Mouse (Mus musculus): Measurements from ENCODE around the gene Mab21l2.

Gene Mab21l2

DNA sequence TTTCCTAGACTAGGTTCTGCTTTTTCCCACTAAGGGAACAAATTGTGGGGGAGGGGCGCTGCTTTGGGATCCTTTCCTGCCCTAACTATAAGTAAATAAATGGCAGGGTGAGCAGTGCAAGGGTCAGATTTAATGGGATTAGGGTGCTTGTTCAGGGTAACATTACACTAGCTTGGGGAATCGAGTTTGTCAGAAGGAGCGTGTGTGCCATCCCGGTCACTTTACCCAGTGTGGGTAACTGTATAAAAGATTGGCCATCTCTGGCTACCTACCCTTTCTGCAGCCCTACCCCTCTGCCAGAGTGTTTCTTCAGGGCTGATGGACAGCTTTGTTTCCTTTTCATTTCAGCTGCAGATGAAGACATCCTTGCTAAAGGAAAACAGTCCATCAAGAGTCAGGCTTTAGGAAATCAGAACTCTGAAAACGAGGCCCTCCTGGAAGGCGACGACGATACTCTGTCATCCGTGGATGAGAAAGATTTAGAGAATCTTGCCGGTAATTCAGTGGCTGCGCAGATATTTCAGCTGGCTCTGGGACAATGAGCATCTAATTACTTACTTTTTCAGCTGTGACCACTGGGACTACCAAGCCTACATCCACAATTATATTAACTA, 8.8 kb downstream of the Mab21l2 start:
- ATAC-seq (ENCODE audit: low TSS enrichment), result no peak

DNA sequence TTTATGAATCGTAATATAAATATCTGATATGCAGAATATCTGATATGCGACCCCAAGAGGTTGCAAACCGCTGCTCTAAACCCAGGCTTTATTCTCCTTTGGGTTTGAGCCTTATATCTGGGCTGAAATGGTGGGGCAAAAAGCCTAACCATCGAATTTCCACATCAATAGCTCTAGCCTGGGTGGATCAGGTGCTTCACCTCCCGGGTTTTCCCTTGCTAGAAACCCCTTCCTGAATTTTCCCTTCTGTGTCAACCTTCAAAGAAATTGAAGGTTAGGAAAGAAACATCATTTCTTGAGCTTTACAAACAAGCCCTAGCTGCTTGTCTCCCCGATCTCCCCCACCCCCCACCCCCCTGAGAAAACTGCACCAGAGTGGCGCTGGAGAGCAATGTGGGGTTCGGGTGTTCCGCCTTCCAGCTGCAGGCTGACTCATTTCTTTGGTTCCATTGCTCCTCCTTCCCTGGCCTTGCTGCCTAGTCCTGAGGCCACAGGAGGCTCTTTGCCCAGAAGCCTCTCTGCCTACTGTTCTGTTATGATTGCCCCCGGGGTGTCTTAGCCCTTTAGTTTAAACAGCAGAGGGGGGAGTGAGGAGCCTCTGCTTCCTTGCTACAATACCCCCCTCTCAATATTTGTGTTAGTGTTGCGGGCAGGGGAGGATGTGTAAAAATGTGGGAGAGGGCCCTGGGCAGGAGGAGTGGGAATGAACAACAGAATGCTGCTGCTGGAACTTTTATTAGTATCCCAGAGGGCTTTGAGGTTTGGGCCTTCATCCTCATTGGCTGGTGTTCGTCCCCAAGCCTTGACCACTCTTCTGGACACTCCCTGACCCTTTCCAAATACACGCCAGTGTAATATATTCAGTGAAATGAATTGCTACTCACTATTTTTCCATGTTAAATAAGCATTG, 9.5 kb downstream of the Mab21l2 start:
- no peak for ATAC-seq (ENCODE audit: low TSS enrichment)

DNA sequence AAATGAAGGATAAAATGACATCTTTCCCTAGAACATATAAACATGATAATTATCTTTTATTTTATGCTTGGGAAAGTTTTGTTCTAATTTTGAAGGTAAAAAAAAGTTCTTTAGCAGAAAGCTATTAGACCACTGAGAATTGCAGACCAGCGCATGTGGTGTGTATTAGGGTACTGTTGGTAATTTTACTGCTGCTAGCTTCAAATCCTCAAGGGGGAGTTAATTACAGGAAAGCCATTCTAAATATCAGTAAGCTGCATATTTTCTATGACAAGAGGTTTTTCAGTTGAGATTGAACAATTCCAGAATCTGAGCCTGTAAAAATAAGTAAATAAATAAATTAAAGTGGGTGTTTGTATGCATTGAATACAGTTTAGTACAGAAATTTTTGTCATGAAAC, 11.7 kb downstream of the Mab21l2 start:
- no peak for ATAC-seq (ENCODE audit: low TSS enrichment)

DNA sequence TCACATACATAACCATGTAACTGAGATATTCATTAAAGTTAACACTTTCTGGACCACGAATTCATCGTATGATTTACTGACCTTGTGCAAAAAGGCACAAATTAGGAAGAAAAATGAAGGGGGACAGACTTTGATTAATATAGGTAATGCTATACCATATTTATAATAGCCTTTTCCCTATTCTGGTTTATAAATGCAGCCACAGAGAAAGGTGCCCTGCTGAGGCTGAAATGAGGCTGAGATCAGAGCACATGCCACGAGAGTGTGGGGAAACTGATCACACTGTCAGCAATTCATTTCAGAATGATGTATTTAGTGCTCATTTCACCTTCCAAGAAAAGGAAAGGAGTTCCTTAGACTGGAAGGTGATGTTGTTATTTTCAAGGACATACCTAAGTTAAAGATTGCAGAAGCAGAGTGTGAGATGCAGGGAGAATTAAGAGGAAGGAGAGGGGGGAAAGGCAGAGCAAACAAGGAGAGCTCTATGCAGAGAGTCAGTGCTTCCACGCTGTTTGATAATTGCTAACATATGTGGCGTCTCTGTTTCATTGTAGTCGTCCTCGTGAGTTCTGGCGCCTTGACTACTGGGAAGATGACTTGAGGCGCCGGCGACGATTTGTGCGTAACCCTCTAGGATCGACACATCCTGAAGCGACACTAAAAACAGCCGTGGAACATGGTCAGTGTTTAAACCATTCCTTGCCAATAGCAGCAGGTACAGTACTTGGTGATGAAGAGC, 16.7 kb downstream of the Mab21l2 start:
- ATAC-seq (ENCODE audit: low TSS enrichment), result no peak

DNA sequence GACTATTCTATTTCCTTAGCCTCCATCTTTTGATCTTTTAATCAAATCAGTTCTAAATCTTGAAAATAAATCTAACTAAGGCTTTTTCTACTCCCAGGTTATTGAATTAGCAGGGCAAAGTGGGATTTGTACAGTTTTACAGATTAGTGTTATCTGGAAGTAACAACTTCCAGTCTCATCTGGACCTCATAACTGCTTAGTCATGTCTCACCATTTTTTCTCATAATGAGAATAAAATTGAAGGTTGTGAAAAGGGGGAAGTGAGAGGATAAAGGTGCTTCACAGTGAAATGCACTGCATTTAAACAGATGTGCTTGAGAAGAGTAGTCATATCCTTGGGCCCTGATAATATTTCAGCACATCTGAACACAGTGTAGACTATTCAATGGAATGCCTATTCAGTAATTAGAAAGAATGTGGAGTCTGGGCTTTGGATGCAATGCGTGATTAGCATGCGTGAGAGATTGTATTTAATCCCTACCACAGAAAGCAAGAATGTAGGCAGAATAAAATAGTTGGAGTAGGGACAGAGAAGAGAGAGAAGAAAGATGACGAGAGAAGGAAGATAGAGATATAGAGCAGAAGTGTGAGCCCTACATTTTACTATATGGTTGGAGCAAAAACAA, 25.4 kb downstream of the Mab21l2 start:
- no peak for ATAC-seq (ENCODE audit: low TSS enrichment)

GRCm38 (mm10) chr3:86518506-86519109, 29.8 kb downstream of the Mab21l2 start:
- ATAC-seq (ENCODE audit: low TSS enrichment), result no peak

DNA sequence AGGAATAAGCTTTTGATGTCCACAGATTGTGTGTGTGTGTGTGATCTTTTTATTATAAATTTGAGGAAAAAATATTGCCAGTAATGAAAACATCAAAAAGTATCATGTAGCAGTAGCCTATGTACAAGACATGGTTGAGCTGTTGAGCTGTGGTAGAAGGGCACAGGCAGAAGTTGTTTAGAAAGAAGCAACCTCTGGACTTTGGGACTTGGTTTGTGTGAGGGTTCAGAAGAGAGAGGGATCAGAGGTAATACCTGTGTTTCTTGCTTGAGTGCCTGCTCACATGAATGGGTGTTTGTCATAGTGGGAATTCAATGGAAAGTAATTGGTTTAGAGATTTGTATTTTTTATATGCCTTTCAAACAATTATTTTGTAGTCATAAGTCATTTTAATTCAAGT, 47.8 kb downstream of the Mab21l2 start:
- ATAC-seq (ENCODE audit: low TSS enrichment), result no peak

Measured in frontal cortex, adult (tissue).